Mouse (Mus musculus) hindbrain, embryonic 11.5 days (tissue): ENCODE measurements at regions not wholly inside any gene's neighbourhood (a gene's known extent, or its start where the extent isn't known, plus 50 kb on each side); places are given as distances from the start of the nearest gene placed in this dataset.
A peak's percentile ranks its signal among the peaks of the same experiment; 100 is the strongest.
"Not testable (repeated sequence)": the region's sequence is repeated elsewhere in the genome, so short reads cannot be mapped to it uniquely, and the experiment has no call there.

Experiments used
- ATAC-seq: fragments of 200-750 bp; cut with Nextera tagmentation; 2 replicates; pipeline ENCODE4 v1.8.0; 2017; ENCODE audit warnings: mild to moderate bottlenecking, moderate TSS enrichment, moderate library complexity; ENCODE audit not compliant: low FRiP score
- DNase-seq: peaks from one replicate; pipeline ENCODE4 v3.0.0-alpha.2; 2015; ENCODE audit warnings: low spot score
- H3K27ac ChIP-seq: fragments of 300-500 bp; sonication (generic); 2 replicates; pipeline ENCODE4 v1.5.1; 2014; ENCODE audit warnings: mild to moderate bottlenecking, low read depth, low read length
- H3K27me3 ChIP-seq: fragments of 300-500 bp; sonication (generic); 2 replicates; pipeline ENCODE4 v1.6.1; 2014; ENCODE audit warnings: mild to moderate bottlenecking, low read length, moderate library complexity, mixed read lengths; ENCODE audit not compliant: control insufficient read depth, insufficient read depth
- H3K36me3 ChIP-seq: fragments of 300-500 bp; sonication (generic); 2 replicates; pipeline ENCODE4 v1.6.1; 2014; ENCODE audit warnings: mild to moderate bottlenecking, low read length, moderate library complexity, mixed read lengths; ENCODE audit not compliant: control insufficient read depth, insufficient read depth
- H3K4me1 ChIP-seq: fragments of 300-500 bp; sonication (generic); replicated peaks from 2 replicates; pipeline ENCODE4 v1.6.1; 2014; ENCODE audit warnings: low read length, mixed read lengths; ENCODE audit not compliant: control insufficient read depth, insufficient read depth
- H3K4me2 ChIP-seq: fragments of 300-500 bp; sonication (generic); replicated peaks from 2 replicates; pipeline ENCODE4 v1.6.1; 2014; ENCODE audit warnings: mild to moderate bottlenecking, low read depth, low read length
- H3K4me3 ChIP-seq: fragments of 300-500 bp; sonication (generic); 2 replicates; pipeline ENCODE4 v1.5.1; 2014; ENCODE audit warnings: low read depth, low read length
- H3K9ac ChIP-seq: fragments of 300-500 bp; sonication (generic); 2 replicates; pipeline ENCODE4 v1.6.1; 2014; ENCODE audit warnings: low read depth, low read length
- H3K9me3 ChIP-seq: fragments of 300-500 bp; sonication (generic); 2 replicates; pipeline ENCODE4 v1.6.1; 2016; ENCODE audit warnings: low read length; ENCODE audit not compliant: control insufficient read depth
- WGBS: fragments of 180-500 bp; shearing (Covaris S2); extraction: QIAGEN DNeasy Blood & Tissue Kit; methylation state at CpG from one replicate; pipeline ENCODE4 v1.1.7; 2014; 5-methylcytosine and 5-hydroxymethylcytosine counted together

DNA sequence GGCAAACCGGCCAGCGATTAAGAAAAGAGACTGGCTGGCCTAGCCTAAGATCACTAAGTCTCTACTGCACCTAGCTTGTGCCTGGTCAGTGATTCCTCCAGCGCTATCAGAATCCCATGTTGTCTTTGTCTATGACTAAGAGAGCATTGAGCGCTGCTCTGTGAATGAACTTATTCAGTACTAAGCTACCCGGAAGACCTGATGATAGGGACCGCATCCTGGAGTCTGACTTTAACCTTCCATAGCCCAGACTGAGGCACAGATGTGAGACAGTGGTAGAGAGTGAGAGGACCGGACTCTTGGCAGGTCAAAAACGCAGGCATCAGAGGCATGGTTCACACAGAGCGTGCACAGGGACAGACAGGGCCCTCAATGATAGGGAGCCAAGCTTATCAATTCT, 252.5 kb upstream of the Smim15 start:
- no peaks in the 10 kb centered on the region for H3K36me3 ChIP-seq
- H3K27me3 ChIP-seq, result no peaks in the 10 kb centered on the region
- no peak overlapping the region for H3K9ac ChIP-seq
- no peak overlapping the region for H3K4me3 ChIP-seq
- H3K4me2 ChIP-seq, result no peak overlapping the region
- H3K27ac ChIP-seq, result no peak overlapping the region
- DNase-seq, result no peak
- H3K9me3 ChIP-seq, result no peaks in the 10 kb centered on the region
- H3K4me1 ChIP-seq, result peaks cover 2% of the 10 kb centered on the region; the same call in 1 of the 2 replicates
- WGBS, result 87% methylated on average over 9 of the region's 9 CpGs
- ATAC-seq, result no peak

DNA sequence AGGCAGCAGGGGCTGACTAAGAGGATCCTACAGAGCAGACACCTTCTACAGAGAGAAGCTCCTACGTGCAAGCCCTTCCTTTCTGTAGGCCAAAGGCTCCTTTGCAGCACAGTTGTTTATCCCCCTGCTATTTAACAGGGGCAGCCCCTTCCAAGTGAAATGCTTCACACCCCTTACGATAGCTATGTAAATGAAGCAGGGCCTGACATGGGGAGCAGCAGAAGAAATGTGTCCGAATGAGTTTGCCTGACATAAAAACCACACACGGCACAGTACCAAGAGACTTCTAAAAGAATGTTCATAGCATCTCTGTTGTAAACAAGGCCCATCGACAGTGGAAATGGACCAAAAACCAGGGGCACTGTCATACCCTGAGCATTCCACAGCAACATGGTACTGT, 259.3 kb upstream of the Smim15 start:
- no peak for DNase-seq
- H3K27me3 ChIP-seq, result no peaks in the 10 kb centered on the region
- WGBS, result 73% methylated on average over 5 of the region's 5 CpGs
- H3K9me3 ChIP-seq, result no peaks in the 10 kb centered on the region
- H3K36me3 ChIP-seq, result no peaks in the 10 kb centered on the region
- no peak for ATAC-seq
- H3K4me2 ChIP-seq, result no peak overlapping the region
- H3K9ac ChIP-seq, result no peak overlapping the region
- no peak overlapping the region for H3K27ac ChIP-seq
- H3K4me3 ChIP-seq, result no peak overlapping the region
- no peaks in the 10 kb centered on the region for H3K4me1 ChIP-seq

DNA sequence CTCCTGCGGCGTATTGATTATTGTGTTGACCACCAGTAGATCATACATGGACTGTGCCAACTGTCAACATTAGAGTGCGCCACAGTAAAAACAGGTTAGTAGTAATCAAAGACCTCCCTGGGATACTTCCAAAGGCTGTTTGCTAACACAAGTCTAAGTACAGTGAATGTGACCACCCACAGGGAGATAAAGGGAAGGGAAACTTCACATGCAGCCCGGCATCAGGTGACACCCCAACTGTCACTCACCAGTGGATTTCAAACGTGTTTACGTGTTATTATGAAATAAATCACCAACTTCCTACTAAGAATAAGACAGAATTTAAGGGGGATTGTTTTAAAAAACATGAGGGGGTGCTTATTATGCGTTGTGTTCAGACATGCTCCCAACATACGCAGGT, 262.5 kb upstream of the Smim15 start:
- Histone ChIP-seq H3K9me3 (no peaks in the 10 kb centered on the region), H3K27ac (no peak overlapping the region), H3K4me2 (no peak overlapping the region), H3K4me3 (no peak overlapping the region), H3K4me1 (no peaks in the 10 kb centered on the region), H3K27me3 (no peaks in the 10 kb centered on the region), H3K36me3 (no peaks in the 10 kb centered on the region), H3K9ac (no peak overlapping the region)
- ATAC-seq (no peak), DNase-seq (no peak)
- 90% methylated on average over 8 of the region's 8 CpGs for WGBS

DNA sequence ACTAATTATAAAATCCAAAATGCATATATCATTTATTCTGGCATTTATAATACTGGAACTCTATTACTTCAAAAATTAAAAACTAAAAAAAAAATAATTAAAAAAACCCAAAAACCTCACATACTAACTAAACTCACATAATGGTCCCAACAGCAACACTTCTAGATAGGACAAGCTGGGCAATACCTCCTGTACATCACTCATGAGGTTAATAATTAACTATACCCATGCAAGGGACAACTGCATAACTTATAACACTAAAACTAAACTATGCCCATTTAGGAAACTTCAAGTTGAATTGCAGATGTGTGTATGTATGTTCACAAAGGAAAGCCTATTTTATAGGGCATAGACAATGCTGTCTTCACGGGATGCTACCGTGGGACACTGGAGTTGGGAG, 263.0 kb upstream of the Smim15 start:
- DNase-seq (no peak), ATAC-seq (no peak)
- Histone ChIP-seq H3K27ac (no peak overlapping the region), H3K9me3 (no peaks in the 10 kb centered on the region), H3K27me3 (no peaks in the 10 kb centered on the region), H3K4me3 (no peak overlapping the region), H3K36me3 (no peaks in the 10 kb centered on the region), H3K4me2 (no peak overlapping the region), H3K4me1 (no peaks in the 10 kb centered on the region), H3K9ac (no peak overlapping the region)
- 96% methylated on average over 2 of the region's 2 CpGs for WGBS

DNA sequence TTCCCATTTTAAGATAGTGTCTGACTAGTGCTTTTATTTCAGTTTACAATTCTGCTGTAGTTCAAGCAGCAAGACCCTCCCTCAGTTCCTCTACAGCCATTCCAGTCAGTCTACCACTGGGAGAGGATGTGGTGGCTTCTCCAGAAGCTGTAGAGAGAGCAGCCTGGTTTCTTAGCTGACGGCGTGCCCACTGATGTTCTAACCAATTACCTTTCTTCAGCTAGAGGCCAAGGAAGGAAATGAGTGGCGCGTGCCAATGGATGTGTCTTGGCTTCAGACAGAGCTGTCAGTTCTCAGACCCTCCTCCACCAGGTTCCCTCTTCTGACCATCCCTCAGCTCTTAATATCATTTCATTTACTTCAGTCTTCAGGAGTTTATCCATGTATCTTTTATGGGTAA, 264.7 kb upstream of the Smim15 start:
- 97% methylated on average over 4 of the region's 4 CpGs for WGBS
- no peak for DNase-seq
- Histone ChIP-seq H3K27me3 (no peaks in the 10 kb centered on the region), H3K9ac (no peak overlapping the region), H3K4me2 (no peak overlapping the region), H3K27ac (no peak overlapping the region), H3K4me3 (no peak overlapping the region), H3K36me3 (0 out of 2 replicates have a peak, but pooled peaks cover 2% of the 10 kb centered on the region), H3K9me3 (no peaks in the 10 kb centered on the region), H3K4me1 (no peaks in the 10 kb centered on the region)
- ATAC-seq, result no peak

DNA sequence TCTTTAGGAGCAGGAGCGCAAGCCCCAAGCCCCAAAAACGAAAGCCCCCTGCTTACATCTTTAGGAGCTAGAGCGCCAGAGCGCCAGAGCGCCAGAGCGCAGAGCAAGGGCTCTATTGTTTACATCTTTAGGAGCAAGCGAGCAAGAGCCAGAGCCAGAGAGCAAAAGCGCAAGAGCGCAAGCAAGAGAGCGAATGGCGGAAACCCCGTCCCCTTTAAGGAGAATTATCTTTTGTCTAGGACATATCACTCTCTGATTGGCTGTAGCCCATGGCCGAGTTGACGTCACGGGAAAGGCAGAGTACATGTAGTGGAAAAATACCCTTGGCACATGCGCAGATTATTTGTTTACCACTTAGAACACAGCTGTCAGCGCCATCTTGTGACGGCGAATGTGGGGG, 269.7 kb upstream of the Smim15 start:
- not testable (repeated sequence) for H3K36me3 ChIP-seq, H3K4me1 ChIP-seq, H3K9me3 ChIP-seq, H3K4me2 ChIP-seq, H3K4me3 ChIP-seq, ATAC-seq, DNase-seq, H3K27me3 ChIP-seq, H3K27ac ChIP-seq, H3K9ac ChIP-seq
- 93% methylated on average over 16 of the region's 19 CpGs for WGBS

DNA sequence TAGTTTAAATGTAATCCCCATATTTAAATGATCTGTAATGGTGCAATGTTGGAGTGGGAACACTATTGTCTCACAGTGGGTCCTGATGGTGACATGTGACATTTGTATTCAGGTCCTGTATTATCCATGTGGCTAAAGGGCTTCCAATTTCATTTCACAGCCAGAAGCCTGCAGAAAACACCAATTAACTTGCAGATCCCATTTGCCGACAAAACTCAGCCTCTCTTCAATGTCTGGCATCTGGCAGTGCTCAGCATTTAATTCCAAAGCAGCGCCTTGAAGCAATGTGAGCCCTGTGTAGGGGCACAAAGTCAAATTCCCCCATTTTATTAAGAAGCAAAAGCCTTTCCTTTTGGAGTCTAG, 277.0 kb upstream of the Smim15 start:
- WGBS, result 61% methylated on average over 2 of the region's 2 CpGs
- no peak overlapping the region for H3K4me2 ChIP-seq
- 0 out of 2 replicates have a peak overlapping the region, but pooled peaks have one; percentile 11 for H3K27ac ChIP-seq
- H3K4me3 ChIP-seq, result no peak overlapping the region
- no peaks in the 10 kb centered on the region for H3K4me1 ChIP-seq
- no peaks in the 10 kb centered on the region for H3K27me3 ChIP-seq
- no peaks in the 10 kb centered on the region for H3K9me3 ChIP-seq
- DNase-seq (peak; percentile 18), ATAC-seq (peak; percentile 85)
- H3K9ac ChIP-seq, result no peak overlapping the region
- H3K36me3 ChIP-seq, result 0 out of 2 replicates have a peak, but pooled peaks cover 2% of the 10 kb centered on the region

DNA sequence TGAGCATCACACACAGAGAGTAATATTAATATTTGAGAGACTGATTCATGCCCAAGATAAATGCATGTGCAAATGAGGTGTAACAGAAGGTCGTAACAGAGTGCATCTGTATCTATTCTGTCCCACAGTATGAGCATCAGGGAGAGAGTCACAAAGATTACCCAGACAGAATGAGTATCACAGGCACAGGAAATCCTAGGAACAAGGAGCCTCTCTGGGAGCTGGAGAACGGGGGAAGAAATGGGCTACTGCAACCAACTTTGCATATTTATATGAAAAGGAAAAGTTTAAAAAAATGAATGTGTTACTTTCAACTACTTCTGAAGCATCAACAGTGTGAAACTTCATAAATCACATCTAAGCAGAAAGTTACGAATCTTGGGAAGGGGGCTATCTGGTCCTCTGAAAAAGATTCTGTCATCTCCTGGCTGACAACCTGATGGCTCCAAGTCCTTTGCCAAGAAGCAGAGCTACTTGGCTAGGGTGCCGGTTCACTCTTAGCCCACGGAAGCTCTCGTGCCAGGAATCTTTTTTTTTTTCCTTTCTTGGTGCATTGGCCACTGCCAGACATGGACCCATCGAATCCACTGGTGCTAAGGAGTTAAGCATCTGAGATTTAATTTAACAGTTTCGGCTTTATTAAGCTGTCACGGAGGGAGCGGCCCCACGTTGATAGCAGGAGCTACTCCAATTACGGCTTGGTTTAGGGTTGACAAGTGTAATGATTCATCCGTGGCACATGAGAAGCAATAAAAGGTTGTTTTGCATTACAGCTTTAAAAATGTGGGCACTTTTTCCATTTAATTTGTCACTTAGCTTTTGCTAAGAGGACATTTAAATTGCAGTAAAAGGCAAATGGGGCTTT, 277.6 kb upstream of the Smim15 start:
- H3K4me3 ChIP-seq, result no peak overlapping the region
- H3K36me3 ChIP-seq, result 0 out of 2 replicates have a peak, but pooled peaks cover 2% of the 10 kb centered on the region
- no peaks in the 10 kb centered on the region for H3K4me1 ChIP-seq
- H3K9ac ChIP-seq, result no peak overlapping the region
- no peak overlapping the region for H3K27ac ChIP-seq
- H3K27me3 ChIP-seq, result no peaks in the 10 kb centered on the region
- ATAC-seq (peak; percentile 67; the same call in 1 of the 2 replicates), DNase-seq (no peak)
- WGBS, result 78% methylated on average over 13 of the region's 13 CpGs
- no peaks in the 10 kb centered on the region for H3K9me3 ChIP-seq
- no peak overlapping the region for H3K4me2 ChIP-seq

DNA sequence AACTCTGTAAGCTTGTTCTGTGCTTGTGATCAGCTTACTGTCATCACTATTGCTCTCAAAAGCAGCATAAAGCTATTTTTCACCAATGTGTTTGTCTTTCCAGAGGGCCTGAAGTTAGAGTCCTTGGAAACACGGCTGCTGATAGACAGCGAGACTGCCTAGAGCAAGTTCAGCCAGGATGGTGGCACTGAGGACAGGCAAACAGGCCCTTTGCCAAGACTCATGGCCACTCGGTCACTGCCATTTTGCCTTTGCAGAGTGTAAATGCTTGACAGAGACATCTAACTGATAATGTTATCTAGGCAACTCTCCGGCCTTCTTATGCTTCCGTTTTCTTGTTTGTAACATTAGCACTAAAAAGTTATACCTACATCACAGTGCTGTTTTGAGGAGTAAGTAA, 280.3 kb upstream of the Smim15 start:
- Histone ChIP-seq H3K4me1 (no peaks in the 10 kb centered on the region), H3K27me3 (no peaks in the 10 kb centered on the region), H3K9me3 (no peaks in the 10 kb centered on the region), H3K4me2 (no peak overlapping the region), H3K36me3 (no peaks in the 10 kb centered on the region), H3K27ac (no peak overlapping the region), H3K9ac (no peak overlapping the region), H3K4me3 (no peak overlapping the region)
- 94% methylated on average over 5 of the region's 5 CpGs for WGBS
- no peak for ATAC-seq
- DNase-seq, result no peak
